Mouse (Mus musculus): Measurements from ENCODE around the gene Scel.

DNA sequence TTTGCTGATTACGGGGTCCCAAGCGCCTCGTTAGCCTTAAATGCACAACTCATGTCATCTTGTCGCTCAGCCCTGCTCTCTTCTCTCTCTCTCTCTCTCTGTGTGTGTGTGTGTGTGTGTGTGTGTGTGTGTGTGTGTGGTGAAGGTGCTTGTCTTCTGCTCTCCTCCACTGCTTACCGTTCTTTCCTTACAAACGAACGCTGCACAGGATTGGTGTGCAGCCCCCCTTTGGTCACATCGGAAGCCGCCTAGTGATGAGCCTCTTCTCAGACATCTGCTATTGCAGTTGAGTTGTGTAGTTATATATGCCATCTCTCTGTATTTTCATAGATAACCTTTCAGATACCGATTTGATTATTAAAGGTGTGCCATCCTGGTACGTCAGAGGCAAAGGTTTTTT, 138.0 kb downstream of the Scel start:
- TF ChIP-seq POLR2A (IDR thresholded peaks at IDR 0.05; ENCODE audit: borderline replicate concordance, extremely low read depth, low read depth, low read length) = no peak
- no peak for TF ChIP-seq CTCF (IDR thresholded peaks at IDR 0.05; ENCODE audit: insufficient read depth, low read length)
